Mouse (Mus musculus): ENCODE data around the gene Usp2.

DNA sequence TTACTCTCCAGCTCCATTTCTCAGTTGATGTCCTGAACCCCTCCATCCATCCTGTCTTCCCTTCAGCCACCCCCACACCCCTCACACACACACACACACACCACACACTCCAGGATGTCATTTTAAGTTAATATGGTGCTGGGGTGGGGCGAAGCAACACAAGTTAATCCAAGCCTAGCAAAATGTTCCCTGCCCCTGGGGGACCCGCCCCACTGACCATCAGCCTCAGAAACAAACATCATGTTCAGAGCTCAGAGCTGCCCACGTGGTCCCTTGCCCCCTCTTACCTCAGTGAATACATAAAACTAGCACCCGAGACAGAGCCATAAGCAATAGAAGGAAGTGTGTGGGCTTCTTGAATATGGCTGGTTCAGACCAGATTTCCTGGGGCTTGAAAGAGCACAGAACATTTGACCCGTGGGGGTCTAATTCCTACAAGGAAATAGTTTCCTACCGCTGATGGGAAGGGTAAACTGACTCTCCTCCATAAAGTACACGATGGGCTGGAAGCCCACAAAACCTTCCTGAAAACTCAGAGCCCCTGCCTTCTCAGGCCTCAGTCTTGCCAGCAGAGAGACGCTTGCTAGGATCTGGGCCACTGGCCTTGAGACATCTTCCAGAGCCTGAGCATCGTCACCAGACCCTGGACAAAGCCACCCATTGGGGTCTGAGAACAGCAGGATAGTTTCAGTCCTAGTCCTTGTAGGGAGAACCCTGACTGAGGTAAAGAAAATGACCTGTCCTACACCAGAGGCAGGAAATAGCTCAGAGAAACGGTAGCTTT is 13.4 kb downstream of the Usp2 start:
- TF ChIP-seq EP300 (IDR thresholded peaks at IDR 0.05; ENCODE audit: insufficient read depth, low read depth, low read length) (no peak), CTCF (IDR thresholded peaks at IDR 0.05) (no peak)
